Mouse (Mus musculus) forebrain, embryonic 11.5 days (tissue): ENCODE measurements around the gene Fate1. TPM values are rescaled to one million over a fixed set of nuclear protein-coding genes. Genes with fewer than 3 reads are reported as not detected.
"Not testable (repeated sequence)": the region's sequence is repeated elsewhere in the genome, so short reads cannot be mapped to it uniquely, and the experiment has no call there.

Experiments used
- ATAC-seq: fragments of 200-750 bp; cut with Nextera tagmentation; replicated peaks from 2 replicates; pipeline ENCODE4 v1.8.0; 2017; ENCODE audit warnings: moderate TSS enrichment; ENCODE audit not compliant: low FRiP score
- DNase-seq: peaks from one replicate; pipeline ENCODE4 v3.0.0-alpha.2; 2017; ENCODE audit warnings: low spot score
- H3K27ac ChIP-seq: fragments of 300-500 bp; sonication (generic); 2 replicates; pipeline ENCODE4 v1.5.1; 2014; ENCODE audit warnings: low read depth, low read length
- H3K27me3 ChIP-seq: fragments of 300-500 bp; sonication (generic); 2 replicates; pipeline ENCODE4 v1.6.1; 2014; ENCODE audit warnings: mild to moderate bottlenecking, low read length, mixed read lengths; ENCODE audit not compliant: control insufficient read depth, insufficient read depth
- H3K36me3 ChIP-seq: fragments of 300-500 bp; sonication (generic); 2 replicates; pipeline ENCODE4 v1.6.1; 2014; ENCODE audit warnings: mild to moderate bottlenecking, low read length, moderate library complexity, mixed read lengths; ENCODE audit not compliant: control insufficient read depth, insufficient read depth
- H3K4me1 ChIP-seq: fragments of 300-500 bp; sonication (generic); replicated peaks from 2 replicates; pipeline ENCODE4 v1.6.1; 2014; ENCODE audit warnings: low read length, mixed read lengths; ENCODE audit not compliant: control insufficient read depth, insufficient read depth
- H3K4me2 ChIP-seq: fragments of 300-500 bp; sonication (generic); 2 replicates; pipeline ENCODE4 v1.6.1; 2014; ENCODE audit warnings: low read depth, mild to moderate bottlenecking, low read length, moderate library complexity, mixed read lengths; ENCODE audit not compliant: severe bottlenecking
- H3K4me3 ChIP-seq: fragments of 300-500 bp; sonication (generic); 2 replicates; pipeline ENCODE4 v1.5.1; 2014; ENCODE audit warnings: low read depth, low read length
- H3K9ac ChIP-seq: fragments of 300-500 bp; sonication (generic); 2 replicates; pipeline ENCODE4 v1.6.1; 2014; ENCODE audit warnings: low read length
- H3K9me3 ChIP-seq: fragments of 300-500 bp; sonication (generic); 2 replicates; pipeline ENCODE4 v1.6.1; 2016; ENCODE audit warnings: low read length, mixed read lengths; ENCODE audit not compliant: control insufficient read depth
- WGBS: fragments of 180-500 bp; shearing (Covaris S2); extraction: QIAGEN DNeasy Blood & Tissue Kit; methylation state at CpG from one replicate; pipeline ENCODE4 v1.1.7; 2014; 5-methylcytosine and 5-hydroxymethylcytosine counted together
- polyA plus RNA-seq: library from polyadenylated mRNA; unstranded; fragments of >200 nt; fragmentation: Nextera tagmentation; extraction: Ambion mirVana; gene quantifications from 2 replicates; pipeline ENCODE4 v1.2.1, GENCODE M21; 2014

Fate1 gene
- polyA plus RNA-seq, 1 experiment from 2014 or later = not detected

DNA sequence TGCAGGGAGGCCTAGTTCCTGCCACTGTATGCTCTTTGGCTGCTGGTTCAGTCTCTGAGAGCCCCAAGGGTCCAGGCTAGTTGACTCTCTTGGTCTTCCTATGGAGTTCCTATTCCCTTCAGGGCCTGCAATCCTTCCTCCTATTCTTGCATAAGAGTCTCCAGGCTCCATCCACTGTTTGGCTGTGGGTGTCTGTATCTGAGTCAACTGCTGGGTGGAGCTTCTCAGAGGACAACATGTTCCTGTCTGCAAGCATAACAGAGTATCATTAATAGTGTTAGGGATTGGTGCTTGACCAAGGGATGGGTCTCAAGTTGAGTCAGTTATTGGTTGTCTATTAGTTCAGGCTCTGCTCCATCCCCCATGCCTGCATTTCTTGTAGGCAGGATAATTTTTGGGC lies 4.9 kb downstream of the Fate1 start:
- not testable (repeated sequence) for H3K27ac ChIP-seq, H3K4me3 ChIP-seq, DNase-seq, H3K4me1 ChIP-seq, H3K9me3 ChIP-seq, H3K4me2 ChIP-seq, H3K9ac ChIP-seq, ATAC-seq, H3K36me3 ChIP-seq, H3K27me3 ChIP-seq

- Histone ChIP-seq H3K4me2 (no peak overlapping the region), H3K27me3 (no peaks in the 10 kb centered on the region), H3K4me3 (no peak overlapping the region), H3K9ac (no peak overlapping the region), H3K36me3 (no peaks in the 10 kb centered on the region), H3K9me3 (no peaks in the 10 kb centered on the region), H3K27ac (no peak overlapping the region), H3K4me1 (no peaks in the 10 kb centered on the region)
- no peak for ATAC-seq
- WGBS = 84% methylated on average over 3 of the region's 3 CpGs
- no peak for DNase-seq
Observed at GRCm38 (mm10) chrX:71980443-71980842, 7.7 kb downstream of the Fate1 start.

- H3K4me1 ChIP-seq = no peaks in the 10 kb centered on the region
- 65% methylated on average over 2 of the region's 2 CpGs for WGBS
- no peaks in the 10 kb centered on the region for H3K27me3 ChIP-seq
- H3K9ac ChIP-seq = no peak overlapping the region
- H3K4me2 ChIP-seq = no peak overlapping the region
- no peak for DNase-seq
- no peaks in the 10 kb centered on the region for H3K9me3 ChIP-seq
- H3K36me3 ChIP-seq = no peaks in the 10 kb centered on the region
- no peak overlapping the region for H3K27ac ChIP-seq
- no peak overlapping the region for H3K4me3 ChIP-seq
- ATAC-seq = no peak
Observed at GRCm38 (mm10) chrX:71981322-71981721, 8.5 kb downstream of the Fate1 start.

DNA sequence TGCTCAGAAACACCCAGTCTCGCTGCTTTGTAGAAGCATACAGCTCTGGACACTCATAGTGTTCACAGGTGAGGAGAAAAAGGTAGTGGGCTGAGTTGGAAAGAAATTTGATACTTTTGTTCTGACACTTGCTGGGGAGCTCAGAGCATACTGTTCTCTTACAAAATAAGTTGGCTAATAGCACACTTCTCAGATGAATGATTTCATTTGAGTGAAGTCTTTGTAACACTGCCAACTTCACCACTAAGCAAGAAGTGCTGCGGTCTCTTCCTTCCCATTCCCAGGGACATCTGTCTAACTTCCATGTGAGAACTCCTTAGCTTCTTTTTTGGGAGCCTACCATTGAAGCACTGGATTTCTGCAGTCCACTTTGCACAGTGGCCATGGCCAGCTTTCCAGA lies 10.4 kb downstream of the Fate1 start:
- WGBS = 87% methylated on average over 2 of the region's 2 CpGs
- Histone ChIP-seq H3K27me3 (no peaks in the 10 kb centered on the region), H3K36me3 (no peaks in the 10 kb centered on the region)

DNA sequence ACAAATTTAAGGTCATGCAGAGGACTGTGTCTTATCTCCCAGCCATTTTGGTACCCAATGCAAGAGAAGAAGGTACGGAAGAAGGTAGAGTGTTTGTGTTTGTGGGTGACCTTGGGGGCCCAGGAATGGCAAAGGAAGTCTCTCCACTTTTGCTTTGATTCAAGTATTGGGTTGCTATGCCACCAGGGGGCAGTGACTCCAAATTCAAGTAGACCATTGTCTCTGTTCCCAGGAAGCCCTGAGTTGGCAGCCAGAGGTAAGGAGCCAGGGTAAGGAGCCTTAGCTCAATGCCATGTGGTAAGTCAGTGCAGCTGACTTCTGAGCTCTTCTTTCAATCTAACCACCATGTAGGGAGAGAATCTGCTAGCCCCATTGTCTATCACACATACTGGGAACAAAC lies 11.0 kb downstream of the Fate1 start:
- DNase-seq (no peak), ATAC-seq (no peak)
- H3K36me3 ChIP-seq = no peaks in the 10 kb centered on the region
- no peaks in the 10 kb centered on the region for H3K9me3 ChIP-seq
- no peak overlapping the region for H3K27ac ChIP-seq
- no peak overlapping the region for H3K4me3 ChIP-seq
- no peak overlapping the region for H3K4me2 ChIP-seq
- no peaks in the 10 kb centered on the region for H3K27me3 ChIP-seq
- no peak overlapping the region for H3K9ac ChIP-seq
- H3K4me1 ChIP-seq = no peaks in the 10 kb centered on the region
- WGBS = 89% methylated on average over 1 of the region's 1 CpGs

More for the DNA sequence above, 10.4 kb downstream of the Fate1 start:
- Histone ChIP-seq H3K4me3 (no peak overlapping the region), H3K4me2 (no peak overlapping the region), H3K27ac (no peak overlapping the region), H3K9me3 (no peaks in the 10 kb centered on the region), H3K9ac (no peak overlapping the region), H3K4me1 (no peaks in the 10 kb centered on the region)
- no peak for ATAC-seq
- DNase-seq = no peak

DNA sequence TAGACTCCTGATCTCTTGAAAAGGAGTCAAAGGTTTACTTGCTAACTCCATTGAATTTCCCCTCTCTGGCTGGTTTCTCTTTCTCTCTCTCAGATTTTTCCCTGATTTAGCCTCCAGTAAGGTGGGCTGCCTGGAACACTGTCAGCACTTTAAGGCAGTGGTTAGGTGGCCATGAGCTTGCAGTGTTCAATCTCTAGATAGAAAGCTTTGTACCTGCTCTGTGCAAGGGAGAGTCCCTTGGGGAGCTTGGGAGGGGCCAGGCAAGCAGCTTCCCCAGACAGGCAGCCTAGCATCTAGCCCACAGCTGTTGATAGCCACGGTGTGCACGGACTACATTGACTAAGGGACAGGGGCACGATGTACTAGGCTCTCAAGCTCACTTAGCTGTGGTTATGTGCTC lies 18.8 kb downstream of the Fate1 start, which contains the start of gene Cnga2:
TSS of gene Cnga2 (plus strand) at position 301 of the 400 bp plus-strand sequence.
- Histone ChIP-seq H3K36me3 (no peaks in the 10 kb centered on the region), H3K4me3 (no peak within 1 kb of the TSS), H3K9me3 (no peaks in the 10 kb centered on the region), H3K4me1 (no peaks in the 10 kb centered on the region), H3K4me2 (no peak within 1 kb of the TSS), H3K27ac (no peak within 1 kb of the TSS), H3K27me3 (no peaks in the 10 kb centered on the region), H3K9ac (no peak within 1 kb of the TSS)
- DNase-seq (no peak), ATAC-seq (no peak)
- WGBS = 77% methylated on average over 3 of the region's 3 CpGs

GRCm38 (mm10) chrX:71995972-71996371 lies 23.2 kb downstream of the Fate1 start:
- Histone ChIP-seq H3K4me3 (no peak overlapping the region), H3K9me3 (no peaks in the 10 kb centered on the region), H3K36me3 (no peaks in the 10 kb centered on the region), H3K4me1 (no peaks in the 10 kb centered on the region), H3K4me2 (no peak overlapping the region), H3K27ac (no peak overlapping the region), H3K27me3 (no peaks in the 10 kb centered on the region), H3K9ac (no peak overlapping the region)
- 66% methylated on average over 1 of the region's 1 CpGs for WGBS
- DNase-seq (no peak), ATAC-seq (no peak)

GRCm38 (mm10) chrX:72009930-72010329 lies 37.1 kb downstream of the Fate1 start:
- Histone ChIP-seq H3K4me2 (no peak overlapping the region), H3K27me3 (no peaks in the 10 kb centered on the region), H3K4me3 (no peak overlapping the region), H3K9me3 (no peaks in the 10 kb centered on the region), H3K9ac (no peak overlapping the region), H3K4me1 (no peaks in the 10 kb centered on the region), H3K27ac (no peak overlapping the region), H3K36me3 (no peaks in the 10 kb centered on the region)
- no peak for ATAC-seq
- no peak for DNase-seq

- WGBS = 73% methylated on average over 9 of the region's 9 CpGs
Observed at GRCm38 (mm10) chrX:72012236-72012635, 39.5 kb downstream of the Fate1 start.

More at GRCm38 (mm10) chrX:72012236-72012635, 39.5 kb downstream of the Fate1 start:
- ATAC-seq (no peak), DNase-seq (no peak)
- Histone ChIP-seq H3K9ac (no peak overlapping the region), H3K4me3 (no peak overlapping the region), H3K4me2 (no peak overlapping the region), H3K9me3 (no peaks in the 10 kb centered on the region), H3K4me1 (no peaks in the 10 kb centered on the region), H3K27ac (no peak overlapping the region), H3K36me3 (no peaks in the 10 kb centered on the region), H3K27me3 (no peaks in the 10 kb centered on the region)
